Mouse (Mus musculus) heart, postnatal 0 days (tissue): ENCODE measurements around the gene Nabp2. TPM values are rescaled to one million over a fixed set of nuclear protein-coding genes. Genes with fewer than 3 reads are reported as not detected.

Experiments used
- ATAC-seq: fragments of 200-750 bp; cut with Nextera tagmentation; 2 replicates; pipeline ENCODE4 v1.8.0; 2017; ENCODE audit warnings: low read depth, moderate number of reproducible peaks, moderate library complexity; ENCODE audit not compliant: insufficient read depth
- DNase-seq: peaks from one replicate; pipeline ENCODE4 v3.0.0-alpha.2; 2016; ENCODE audit warnings: low spot score
- H3K27ac ChIP-seq: fragments of 300-500 bp; sonication (generic); 2 replicates; pipeline ENCODE4 v1.5.1; 2014; ENCODE audit warnings: low read depth, mild to moderate bottlenecking
- H3K27me3 ChIP-seq: fragments of 300-500 bp; sonication (generic); 2 replicates; pipeline ENCODE4 v1.6.1; 2014; ENCODE audit warnings: low read length, mixed read lengths; ENCODE audit not compliant: control insufficient read depth, insufficient read depth
- H3K36me3 ChIP-seq: fragments of 300-500 bp; sonication (generic); replicated peaks from 2 replicates; pipeline ENCODE4 v1.6.1; 2014; ENCODE audit warnings: low read length, mixed read lengths; ENCODE audit not compliant: control insufficient read depth, insufficient read depth
- H3K4me1 ChIP-seq: fragments of 300-500 bp; sonication (generic); 2 replicates; pipeline ENCODE4 v1.6.1; 2014; ENCODE audit warnings: antibody characterized with exemption; ENCODE audit not compliant: control insufficient read depth, insufficient read depth
- H3K4me2 ChIP-seq: fragments of 300-500 bp; sonication (generic); 2 replicates; pipeline ENCODE4 v1.6.1; 2014; ENCODE audit warnings: low read depth, mild to moderate bottlenecking, low read length, moderate library complexity
- H3K4me3 ChIP-seq: fragments of 300-500 bp; sonication (generic); 2 replicates; pipeline ENCODE4 v1.5.1; 2014; ENCODE audit warnings: low read depth, low read length
- H3K9ac ChIP-seq: fragments of 300-500 bp; sonication (generic); replicated peaks from 2 replicates; pipeline ENCODE4 v1.6.1; 2014; ENCODE audit warnings: low read depth, low read length, mixed read lengths
- H3K9me3 ChIP-seq: fragments of 300-500 bp; sonication (generic); replicated peaks from 2 replicates; pipeline ENCODE4 v1.6.1; 2016; ENCODE audit warnings: low read length; ENCODE audit not compliant: control insufficient read depth
- CTCF ChIP-seq: IDR thresholded peaks from 2 replicates; pipeline ENCODE4 v1.5.1; 2016; ENCODE audit warnings: antibody characterized with exemption, control low read depth, low read depth
- EP300 ChIP-seq: IDR thresholded peaks from 2 replicates; pipeline ENCODE4 v1.6.1; 2016; ENCODE audit warnings: antibody characterized with exemption, low read depth
- WGBS: fragments of 180-500 bp; shearing (Covaris S2); extraction: QIAGEN DNeasy Blood & Tissue Kit; methylation state at CpG from one replicate; pipeline ENCODE4 v1.1.7; 2014; 5-methylcytosine and 5-hydroxymethylcytosine counted together
- polyA plus RNA-seq: library from polyadenylated mRNA; unstranded; fragments of >200 nt; fragmentation: Nextera tagmentation; extraction: Ambion mirVana; gene quantifications from 2 replicates; pipeline ENCODE4 v1.2.1, GENCODE M21; 2015
- total RNA-seq: library from RNA; depleted of rRNA; stranded (reverse); fragments of >200 nt; gene quantifications from 2 replicates; pipeline ENCODE4 v1.2.3, GENCODE M21; 2014; ENCODE audit warnings: low replicate concordance

Nabp2 gene
- total and polyA plus RNA-seq, 2 experiments from 2014 or later: 28.1 to 55.5 TPM

DNA sequence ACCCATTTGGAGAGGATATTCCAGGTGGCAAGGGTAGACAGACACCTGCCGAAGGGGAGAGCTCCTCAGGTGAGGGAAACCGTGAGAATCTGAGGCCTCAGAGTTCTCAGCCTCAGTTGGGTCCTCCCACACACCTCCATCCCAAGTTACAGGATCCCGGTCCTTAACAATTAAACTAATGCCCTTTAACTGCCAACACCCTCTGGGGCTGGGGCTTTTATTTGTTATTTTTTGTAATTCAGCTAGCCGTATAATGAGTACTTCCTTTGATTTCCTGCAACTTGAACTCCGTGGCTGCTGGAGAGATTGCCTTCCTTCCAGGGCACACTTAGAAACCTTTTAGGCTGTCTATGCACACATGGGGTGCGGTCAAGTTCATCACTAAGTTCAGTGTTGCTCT is 33.1 kb upstream of the Nabp2 start:
- DNase-seq: no peak
- TF ChIP-seq CTCF (no peak), EP300 (no peak)
- Histone ChIP-seq H3K9me3 (no peaks in the 10 kb centered on the region), H3K27me3 (no peaks in the 10 kb centered on the region), H3K27ac (no peak overlapping the region), H3K36me3 (peaks cover 15% of the 10 kb centered on the region), H3K9ac (no peak overlapping the region), H3K4me3 (no peak overlapping the region), H3K4me2 (no peak overlapping the region), H3K4me1 (no peaks in the 10 kb centered on the region)
- 64% methylated on average over 6 of the region's 6 CpGs for WGBS
- ATAC-seq: no peak

DNA sequence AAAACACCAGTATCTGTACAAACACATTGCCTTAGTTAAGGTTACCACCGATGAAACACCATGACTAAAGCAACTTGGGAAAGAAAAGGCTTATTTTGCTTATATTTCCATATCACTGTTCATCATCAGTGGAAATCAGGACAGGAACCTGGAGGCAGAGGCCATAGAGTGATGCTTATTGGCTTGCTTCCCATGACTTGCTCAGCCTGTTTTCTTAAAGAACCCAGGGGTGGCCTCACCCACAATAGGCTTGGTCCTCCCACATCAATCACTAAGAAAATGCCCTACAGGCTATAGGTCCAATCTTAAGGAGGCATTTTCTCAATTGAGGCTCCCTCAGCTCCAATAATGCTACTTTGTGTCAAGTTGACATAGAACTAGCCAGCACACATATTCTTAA is 31.4 kb upstream of the Nabp2 start:
- no peaks in the 10 kb centered on the region for H3K4me1 ChIP-seq
- no peak overlapping the region for H3K4me2 ChIP-seq
- H3K9me3 ChIP-seq: no peaks in the 10 kb centered on the region
- H3K27ac ChIP-seq: no peak overlapping the region
- no peak overlapping the region for H3K4me3 ChIP-seq
- WGBS: 90% methylated on average over 1 of the region's 1 CpGs
- TF ChIP-seq EP300 (no peak), CTCF (no peak)
- ATAC-seq: no peak
- peaks cover 30% of the 10 kb centered on the region for H3K36me3 ChIP-seq
- no peak for DNase-seq
- H3K27me3 ChIP-seq: no peaks in the 10 kb centered on the region
- no peak overlapping the region for H3K9ac ChIP-seq

DNA sequence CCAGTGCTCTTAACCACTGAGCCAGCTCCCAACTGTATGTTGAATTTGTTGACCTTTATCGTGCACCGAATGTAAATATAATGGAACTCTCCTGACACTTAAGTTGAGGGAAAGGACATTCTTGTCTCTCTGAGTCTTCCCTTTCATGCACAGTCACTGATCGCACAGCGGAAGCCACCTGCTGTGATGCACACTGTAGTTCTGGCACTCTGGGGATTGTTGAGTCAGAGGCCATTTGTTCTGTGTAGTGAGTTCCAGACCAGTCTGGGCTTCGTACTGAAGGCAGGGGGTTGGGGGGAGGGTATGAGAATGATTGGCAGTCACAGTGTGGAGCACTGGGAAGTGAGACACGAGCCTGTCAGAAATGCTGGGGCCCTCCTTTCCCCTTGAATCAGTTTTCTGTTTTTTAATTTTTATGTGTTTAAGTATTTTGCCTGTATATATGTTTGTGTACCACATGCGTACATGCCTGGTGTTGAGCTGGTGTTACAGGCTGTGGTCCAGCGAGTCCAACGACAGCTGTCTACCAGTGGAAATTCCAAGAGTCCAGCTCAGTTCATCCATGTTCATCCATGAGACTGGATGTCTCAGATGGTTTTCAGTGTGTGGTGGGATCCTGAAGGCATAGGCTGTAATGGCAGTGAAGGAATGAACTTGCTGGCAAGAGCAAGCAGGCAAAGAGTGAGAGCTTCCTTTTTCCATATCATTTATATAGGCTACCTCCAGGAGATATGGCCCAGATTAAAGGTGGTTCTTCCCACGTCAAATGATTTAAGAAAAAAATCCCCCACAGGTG is 30.2 kb upstream of the Nabp2 start:
- H3K36me3 ChIP-seq: peaks cover 40% of the 10 kb centered on the region
- TF ChIP-seq CTCF (no peak), EP300 (no peak)
- DNase-seq (no peak), ATAC-seq (no peak)
- WGBS: 88% methylated on average over 10 of the region's 10 CpGs
- H3K4me2 ChIP-seq: no peak overlapping the region
- H3K4me3 ChIP-seq: no peak overlapping the region
- no peaks in the 10 kb centered on the region for H3K4me1 ChIP-seq
- H3K27me3 ChIP-seq: no peaks in the 10 kb centered on the region
- no peaks in the 10 kb centered on the region for H3K9me3 ChIP-seq
- H3K9ac ChIP-seq: no peak overlapping the region
- no peak overlapping the region for H3K27ac ChIP-seq

DNA sequence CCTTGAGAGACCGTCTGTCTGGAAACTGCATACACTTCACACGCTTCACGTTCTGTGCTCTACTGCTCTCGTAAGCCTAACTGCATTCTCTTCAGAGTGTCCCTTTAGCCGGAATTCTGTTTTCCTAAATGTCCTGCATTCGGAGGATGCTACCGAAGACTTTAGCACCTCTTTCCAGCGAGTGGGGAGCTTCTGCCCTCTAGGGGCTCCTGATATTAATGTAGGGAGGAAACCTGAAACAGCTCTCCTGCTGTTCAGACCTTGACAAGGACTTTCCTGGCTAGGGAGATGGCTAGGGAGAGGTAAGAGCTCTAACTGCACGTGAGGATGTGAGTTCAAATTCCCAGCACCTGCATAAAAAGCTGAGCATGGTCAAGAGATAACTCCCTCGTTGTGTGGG is 29.1 kb upstream of the Nabp2 start:
- Histone ChIP-seq H3K9me3 (no peaks in the 10 kb centered on the region), H3K4me3 (no peak overlapping the region), H3K4me2 (no peak overlapping the region), H3K9ac (no peak overlapping the region), H3K27me3 (no peaks in the 10 kb centered on the region), H3K36me3 (peaks cover 51% of the 10 kb centered on the region), H3K4me1 (peaks cover 10% of the 10 kb centered on the region; the same call in 1 of the 2 replicates), H3K27ac (no peak overlapping the region)
- WGBS: 44% methylated on average over 10 of the region's 10 CpGs
- DNase-seq (peak; percentile 64), ATAC-seq (no peak)
- peak; percentile 58 for TF ChIP-seq CTCF
- no peak for TF ChIP-seq EP300

DNA sequence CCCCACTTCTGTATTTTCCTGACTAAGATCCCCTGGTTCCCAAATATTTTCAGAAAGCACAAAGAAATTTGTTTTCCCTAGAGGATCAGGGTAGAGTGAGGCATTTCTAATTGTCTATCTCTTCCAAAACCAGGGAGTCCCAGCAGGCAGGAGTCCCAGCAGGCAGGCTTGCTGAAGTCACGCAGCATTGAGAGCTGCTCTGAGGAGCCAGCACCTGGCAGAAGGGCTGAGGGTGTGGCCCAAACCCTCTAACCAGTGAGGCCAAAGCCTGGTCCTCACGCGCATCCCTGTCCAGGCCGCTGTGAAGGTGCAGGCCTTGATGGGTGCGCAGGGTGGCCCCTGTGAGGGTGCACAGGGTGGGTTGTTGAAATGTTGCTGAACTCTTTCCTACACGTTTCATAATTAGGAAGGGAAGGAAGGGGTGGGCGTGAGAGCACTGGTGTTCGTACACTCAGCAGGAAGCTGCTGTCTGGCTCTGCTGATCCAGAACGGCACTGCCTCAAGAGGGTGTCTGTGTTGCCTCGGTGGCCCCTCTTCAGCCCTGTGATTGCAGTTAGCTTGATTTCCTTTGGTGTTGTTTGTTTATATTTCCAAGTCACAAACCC is 27.5 kb upstream of the Nabp2 start:
- TF ChIP-seq CTCF: no peak
- no peak for TF ChIP-seq EP300
- WGBS: 68% methylated on average over 10 of the region's 10 CpGs
- H3K27ac ChIP-seq: no peak overlapping the region
- no peaks in the 10 kb centered on the region for H3K27me3 ChIP-seq
- H3K4me2 ChIP-seq: no peak overlapping the region
- H3K4me3 ChIP-seq: no peak overlapping the region
- no peak overlapping the region for H3K9ac ChIP-seq
- DNase-seq (no peak), ATAC-seq (no peak)
- no peaks in the 10 kb centered on the region for H3K9me3 ChIP-seq
- H3K36me3 ChIP-seq: peaks cover 51% of the 10 kb centered on the region
- H3K4me1 ChIP-seq: peaks cover 14% of the 10 kb centered on the region; the same call in 1 of the 2 replicates
